Mouse (Mus musculus): ENCODE measurements around the gene Nccrp1.
"Not testable (repeated sequence)": the region's sequence is repeated elsewhere in the genome, so short reads cannot be mapped to it uniquely, and the experiment has no call there.

DNA sequence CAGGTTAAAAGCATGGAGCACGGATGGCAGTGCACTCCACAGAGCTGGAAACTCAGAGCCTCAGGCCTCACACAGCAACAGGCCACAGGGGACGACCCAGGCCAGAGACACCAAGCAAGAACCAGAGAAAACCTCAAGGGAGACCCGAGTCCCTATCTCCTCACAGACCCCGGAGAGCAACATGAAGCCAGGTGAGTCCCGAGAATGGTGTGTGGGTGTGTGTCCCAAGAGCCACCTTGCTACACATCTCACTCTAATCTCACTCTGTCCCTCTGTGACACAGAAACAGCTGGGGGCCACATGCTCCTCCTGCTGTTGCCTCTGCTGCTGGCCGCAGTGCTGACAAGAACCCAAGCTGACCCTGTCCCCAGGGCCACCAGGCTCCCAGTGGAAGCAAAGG is 24.5 kb downstream of the Nccrp1 start, which contains the start of gene Ifnl3:
- not testable (repeated sequence) for TF ChIP-seq CTCF, EP300 (IDR thresholded peaks at IDR 0.05)

Data from lung, postnatal 0 days (tissue).